Mouse (Mus musculus): Measurements from ENCODE around the gene Cldn18.

- TF ChIP-seq CHD2 (IDR thresholded peaks at IDR 0.05; ENCODE audit: low read depth, low read length) = no peak
- TF ChIP-seq ZNF384 (IDR thresholded peaks at IDR 0.05; ENCODE audit: low read depth, low read length) = no peak
- TF ChIP-seq HCFC1 (IDR thresholded peaks at IDR 0.05; ENCODE audit: borderline replicate concordance, insufficient read depth, low read length) = no peak
- TF ChIP-seq ZC3H11A (IDR thresholded peaks at IDR 0.05; ENCODE audit: borderline replicate concordance, low read depth, low read length) = no peak
- TF ChIP-seq MAFK (IDR thresholded peaks at IDR 0.05; ENCODE audit: insufficient read depth, low read depth, low read length) = no peak
Observed at GRCm38 (mm10) chr9:99707425-99708126, 9.5 kb downstream of the Cldn18 start.

Measured in ES-E14 (cell line).